Mouse (Mus musculus) heart, postnatal 36 days (tissue): ENCODE measurements at regions not wholly inside any gene's neighbourhood (a gene's known extent, or its start where the extent isn't known, plus 50 kb on each side); places are given as distances from the start of the nearest gene placed in this dataset.

Experiments
- DNase-seq, 2 experiments: peaks; one replicate each; pipeline ENCODE4 v3.0.0; 2021 to 2022
- intact Hi-C: fragments of 180-260 bp; cut with DNase I; formaldehyde crosslinking; loops from one replicate; pipeline ENCODE4 v1.15.1; 2025

DNA sequence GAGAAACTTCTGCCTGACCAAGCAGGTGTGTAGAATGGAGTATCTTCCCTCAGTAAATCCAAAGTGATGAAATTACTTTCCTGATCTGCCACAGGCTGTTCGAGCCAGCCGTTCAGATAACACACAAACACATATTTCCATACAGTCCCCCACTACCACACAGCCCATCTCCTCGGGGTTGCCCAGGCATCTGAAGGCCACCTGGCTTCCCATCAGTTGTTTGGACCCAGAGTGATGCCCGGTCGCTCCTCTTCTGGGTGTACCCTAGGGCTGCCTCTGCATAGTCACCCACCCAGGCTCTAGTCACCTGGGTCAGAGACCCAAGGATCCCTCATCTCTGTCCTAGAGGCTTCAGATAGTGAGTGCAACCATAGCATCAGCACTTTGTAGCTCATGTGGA, 107.9 kb downstream of the CK137956 start:
- DNase-seq = no peak
- intact Hi-C loops = no loop called here

GRCm38 (mm10) chr4:127861319-127862117, 109.2 kb downstream of the CK137956 start:
- intact Hi-C loops = no loop called here
- DNase-seq = no peak

GRCm38 (mm10) chr4:127860271-127860670, 110.5 kb downstream of the CK137956 start:
- DNase-seq = no peak
- intact Hi-C loops = no loop called here

DNA sequence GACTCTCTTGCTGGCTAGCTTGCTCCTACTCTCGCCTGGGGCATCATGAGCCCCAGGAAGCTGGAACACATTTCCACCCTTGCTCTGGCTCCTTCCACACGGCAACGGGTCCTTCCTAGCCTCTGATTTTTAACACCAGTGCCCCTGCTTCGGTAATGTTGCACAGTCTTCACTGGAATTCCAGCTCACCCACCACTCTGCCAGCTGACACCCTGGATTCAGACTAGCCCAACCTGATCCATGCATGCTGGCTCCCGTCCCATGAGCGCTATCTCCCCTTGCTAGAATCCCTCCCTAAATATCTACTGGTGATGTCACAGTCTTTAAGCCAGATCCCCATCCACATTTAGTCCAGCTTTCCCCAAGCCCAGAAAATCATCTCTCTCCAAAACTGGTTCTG, 111.2 kb downstream of the CK137956 start:
- intact Hi-C loops = no loop called here
- DNase-seq = no peak

DNA sequence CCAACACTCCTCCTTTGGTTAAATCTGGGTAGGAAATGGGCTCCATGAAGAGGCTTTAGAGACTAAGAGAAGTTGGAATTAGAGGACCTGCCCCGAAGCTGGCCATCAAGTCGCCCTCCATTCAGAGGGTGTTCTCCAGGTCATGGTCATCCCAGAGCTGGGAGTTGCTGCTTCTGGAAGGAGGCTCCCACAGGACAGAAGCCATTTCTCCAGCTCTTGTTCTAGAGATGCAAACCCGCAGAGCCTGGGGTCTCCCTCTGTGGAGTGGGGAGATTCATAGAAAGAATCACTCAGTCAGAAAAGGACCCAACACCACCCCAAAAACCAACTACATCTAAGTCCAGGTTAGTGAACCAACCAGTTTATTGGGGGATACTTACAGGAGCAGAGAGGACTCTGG, 112.2 kb downstream of the CK137956 start:
- intact Hi-C loops = no loop called here

DNA sequence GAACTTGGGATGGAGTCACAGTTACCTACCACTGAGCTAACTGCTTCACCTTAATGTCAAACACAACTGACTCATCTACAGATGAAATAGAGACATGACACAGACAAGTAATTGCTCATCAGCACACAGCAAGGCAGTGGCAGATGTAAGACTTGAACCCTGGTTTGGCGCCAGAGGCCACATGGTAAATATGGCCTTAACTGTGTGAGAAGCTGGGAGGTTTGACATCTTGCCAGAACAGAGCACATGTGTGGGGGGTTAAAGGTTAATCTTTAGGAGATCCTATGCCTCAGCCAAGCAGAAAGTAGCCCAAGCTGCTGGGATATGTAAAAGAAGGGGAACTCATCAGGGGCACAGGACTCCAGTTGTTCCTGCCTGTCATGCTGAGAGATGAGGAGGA, 114.9 kb downstream of the CK137956 start:
- DNase-seq = no peak
- intact Hi-C loops = no loop called here

More for the DNA sequence above, 112.2 kb downstream of the CK137956 start:
- no peak for DNase-seq

DNA sequence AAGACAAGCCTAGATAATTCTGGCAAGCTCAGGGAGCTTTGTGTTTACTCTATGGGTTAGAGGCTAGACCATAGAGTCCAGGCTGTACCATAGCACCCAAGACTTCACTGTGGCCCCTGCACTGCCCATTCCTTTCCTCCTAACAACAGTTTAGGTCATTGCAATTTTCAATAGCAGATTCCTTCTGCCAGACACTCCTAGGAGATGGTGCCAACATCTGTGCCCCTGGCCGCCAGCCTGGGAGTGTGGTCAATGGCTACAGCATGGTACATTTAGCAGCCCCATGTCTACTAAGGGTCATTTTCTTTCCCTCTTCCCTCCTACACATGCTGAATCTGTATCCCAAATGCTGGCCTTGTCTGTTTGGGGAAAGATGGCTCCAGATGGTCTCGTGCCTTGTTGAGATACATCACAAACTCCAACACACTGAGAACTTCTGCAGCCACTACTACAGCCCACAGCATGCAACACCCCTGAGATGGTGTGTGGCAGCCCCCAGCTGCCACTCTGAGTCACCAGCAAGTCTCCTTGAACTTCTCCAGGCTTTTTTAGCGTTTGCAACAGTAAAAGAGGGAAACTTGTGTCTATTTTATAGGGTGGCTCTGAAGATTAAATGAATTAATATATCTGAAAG, 115.9 kb downstream of the CK137956 start:
- intact Hi-C loops = no loop called here
- DNase-seq = no peak

- no peak for DNase-seq
- intact Hi-C loops = no loop called here
Observed at GRCm38 (mm10) chr4:127849306-127849705, 121.4 kb downstream of the CK137956 start.

DNA sequence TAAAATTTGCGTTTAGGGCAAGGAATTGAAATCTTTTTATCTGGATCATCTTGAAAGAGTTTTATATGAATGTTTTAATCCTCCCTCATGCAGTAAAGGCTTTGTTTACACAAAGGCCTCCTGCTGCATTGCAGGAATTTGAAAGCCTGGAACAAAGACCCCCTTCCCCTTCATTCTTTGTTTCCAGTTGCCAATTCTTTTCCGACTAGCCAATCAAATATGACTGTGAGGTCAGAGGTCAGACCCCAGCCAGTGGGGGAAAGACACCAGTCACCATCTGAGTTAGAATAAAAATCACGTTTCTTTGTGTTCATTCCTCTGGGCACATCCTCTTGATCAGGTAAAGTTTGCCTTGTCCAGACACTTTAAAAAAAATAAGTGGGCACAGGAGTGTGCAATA, 124.4 kb downstream of the CK137956 start:
- intact Hi-C loops = no loop called here

DNA sequence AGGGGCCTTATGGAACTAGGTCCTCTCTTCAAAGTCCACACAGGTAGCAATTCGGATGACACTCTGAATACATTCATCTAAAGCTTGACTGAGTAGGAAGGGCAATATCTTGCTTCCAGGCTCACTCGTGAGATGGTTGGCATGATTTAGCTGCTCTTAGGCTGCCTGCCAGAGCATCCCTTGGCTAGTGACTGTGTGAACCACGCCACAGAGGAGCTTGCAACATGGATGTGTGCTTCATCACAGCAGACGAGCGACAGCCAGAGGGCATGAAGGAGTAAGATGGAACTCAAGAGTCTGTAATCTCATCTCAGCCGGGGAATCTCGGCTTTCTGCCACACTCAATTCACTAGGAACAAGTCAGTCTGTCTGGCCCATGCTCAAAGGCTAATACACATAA, 127.3 kb downstream of the CK137956 start:
- no peak for DNase-seq
- intact Hi-C loops = no loop called here

More for the DNA sequence above, 124.4 kb downstream of the CK137956 start:
- no peak for DNase-seq

- no peak for DNase-seq
- intact Hi-C loops = no loop called here
Observed at GRCm38 (mm10) chr4:127833668-127834067, 137.1 kb downstream of the CK137956 start.

GRCm38 (mm10) chr4:127826988-127827387, 143.8 kb downstream of the CK137956 start:
- intact Hi-C loops = no loop called here
- DNase-seq = no peak

GRCm38 (mm10) chr4:127819501-127819900, 151.2 kb downstream of the CK137956 start:
- no peak for DNase-seq
- intact Hi-C loops = no loop called here

- intact Hi-C loops = no loop called here
- DNase-seq = no peak
Observed at GRCm38 (mm10) chr4:127819009-127819408, 151.7 kb downstream of the CK137956 start.

DNA sequence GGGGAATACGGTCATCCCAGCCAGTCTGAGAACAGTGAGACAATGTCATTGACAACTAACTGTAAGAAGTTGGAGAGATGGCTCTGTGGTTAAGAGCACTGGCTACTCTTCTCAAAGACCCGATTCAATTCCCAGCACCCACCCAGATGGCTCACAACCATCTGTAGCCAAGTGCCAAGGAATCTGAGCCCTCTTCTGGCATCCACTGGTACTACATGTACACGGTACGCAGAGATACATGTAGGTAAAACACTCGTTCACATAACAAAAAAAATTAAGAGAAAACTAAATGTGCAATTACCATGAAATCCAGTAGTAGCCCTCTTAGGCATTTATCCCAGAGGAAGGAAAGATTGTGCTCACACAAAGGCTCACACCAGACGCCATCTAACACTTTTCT, 156.1 kb downstream of the CK137956 start:
- DNase-seq = no peak
- intact Hi-C loops = no loop called here

GRCm38 (mm10) chr4:127812047-127812545, 158.7 kb downstream of the CK137956 start:
- DNase-seq = no peak
- intact Hi-C loops = no loop called here

DNA sequence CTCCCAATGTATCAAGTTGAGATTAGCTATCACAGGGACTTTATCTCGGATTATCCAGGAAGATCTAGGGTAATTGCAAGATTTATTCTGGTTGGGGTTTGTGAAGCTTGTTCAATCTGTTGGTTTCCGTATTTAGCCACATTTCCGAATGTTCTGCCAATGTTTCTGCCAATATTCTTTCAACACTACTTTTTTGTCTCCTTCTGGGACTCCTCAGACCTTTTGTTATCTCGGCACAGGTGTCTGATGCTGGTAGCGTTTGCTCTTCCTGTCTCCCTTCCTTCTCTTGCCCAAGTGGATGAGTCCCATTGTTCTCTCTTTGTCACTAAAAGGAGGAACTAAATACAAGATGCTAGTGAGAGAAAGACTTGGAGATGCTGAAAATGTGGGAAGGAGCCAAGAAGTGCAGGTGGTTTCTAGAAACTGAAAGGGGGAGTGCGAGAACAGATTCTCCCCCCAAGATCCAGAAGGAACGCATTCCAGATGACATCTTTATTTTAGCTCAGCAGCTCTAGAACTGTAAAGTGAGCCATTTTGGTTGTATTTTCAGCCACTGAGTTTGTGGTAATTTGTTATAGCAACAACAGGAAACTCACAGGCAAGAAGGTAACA, 159.7 kb downstream of the CK137956 start:
- DNase-seq = no peak
- intact Hi-C loops = no loop called here

DNA sequence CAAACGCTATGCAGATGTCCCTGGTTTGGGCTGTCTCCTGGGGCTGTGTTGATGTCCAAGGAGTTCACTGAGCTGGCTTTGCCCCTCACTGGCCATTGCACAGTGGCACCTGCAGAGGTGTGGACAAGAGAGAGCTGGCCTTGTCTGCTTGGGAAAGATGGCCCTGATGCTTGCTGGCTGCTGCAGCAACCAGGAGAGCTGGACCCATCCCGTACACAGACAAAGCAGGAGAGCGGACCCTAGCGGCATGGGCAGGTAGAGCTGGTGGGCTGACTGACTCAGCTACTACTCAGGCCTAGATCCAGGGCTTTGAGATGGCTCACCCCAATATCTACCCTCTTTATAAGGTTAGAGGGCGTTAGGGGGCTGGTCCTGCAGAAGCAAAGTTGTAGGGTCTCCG, 161.7 kb downstream of the CK137956 start:
- intact Hi-C loops = no loop called here

DNA sequence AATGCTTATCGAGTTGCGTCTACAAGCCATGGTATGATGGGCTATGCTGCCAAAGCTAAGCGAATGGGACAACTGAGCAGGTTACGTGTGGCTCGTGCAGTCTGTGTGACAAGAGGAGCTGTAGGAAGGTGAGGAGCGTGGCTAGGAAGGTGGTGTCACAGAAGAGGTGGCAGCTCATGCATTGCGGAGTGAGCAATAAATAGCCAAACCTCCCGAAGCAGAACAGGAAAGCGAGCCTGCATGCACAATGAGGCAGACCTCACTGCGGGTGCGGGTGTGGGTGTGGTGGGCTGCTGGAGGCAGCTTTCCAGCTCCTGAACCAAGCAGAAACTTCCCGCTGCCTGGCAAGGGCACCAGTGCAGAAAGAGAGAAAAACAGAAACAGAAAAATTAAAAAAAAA, 181.5 kb downstream of the CK137956 start:
- intact Hi-C loops = no loop called here
- DNase-seq = no peak

More for the DNA sequence above, 161.7 kb downstream of the CK137956 start:
- no peak for DNase-seq

DNA sequence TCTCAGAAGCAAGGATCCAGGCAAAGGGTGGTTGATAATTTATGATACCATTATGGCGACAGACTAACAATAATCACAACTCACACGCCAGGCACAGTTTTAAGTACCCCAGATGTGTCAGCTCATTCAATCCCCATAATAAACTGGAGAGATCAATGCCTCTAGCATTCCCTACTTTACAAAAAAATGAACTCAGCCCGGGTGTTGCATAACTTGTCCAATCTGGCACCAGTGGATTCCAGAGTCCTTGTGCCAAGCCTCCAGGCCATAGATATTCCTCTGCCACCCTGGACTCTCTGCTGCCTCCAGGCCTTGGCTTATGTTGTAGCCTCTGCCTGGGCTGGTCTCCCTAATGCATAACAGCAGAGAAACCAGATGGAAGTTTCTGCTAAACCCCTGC, 185.0 kb downstream of the CK137956 start:
- DNase-seq = no peak
- intact Hi-C loops = no loop called here

DNA sequence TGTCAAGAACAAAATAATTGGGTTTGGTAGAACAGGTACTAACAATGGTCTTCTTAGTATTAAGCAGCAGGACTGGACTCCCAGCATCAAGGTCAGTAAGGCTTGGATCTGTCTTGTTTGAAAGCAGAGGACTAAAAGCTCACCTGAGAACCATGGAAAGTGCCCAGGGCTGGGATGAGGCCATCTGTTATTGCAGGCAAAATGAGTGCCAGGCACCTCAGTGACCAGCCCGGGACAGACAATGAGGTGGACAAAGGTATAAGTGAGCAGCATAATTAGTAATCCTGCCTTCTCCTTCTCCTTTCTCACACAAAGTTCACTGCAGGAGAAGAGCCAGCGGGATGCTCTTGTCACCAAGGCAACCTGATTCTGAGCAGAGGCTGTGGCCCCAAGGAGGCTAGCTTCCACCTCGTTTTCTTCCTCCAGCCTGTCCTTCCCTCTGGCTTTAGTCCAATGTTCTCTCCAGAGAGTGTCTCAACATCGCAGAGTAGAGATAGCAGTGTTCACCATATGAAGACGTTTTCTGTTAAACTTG, 198.7 kb downstream of the CK137956 start:
- intact Hi-C loops = no loop called here

More for the DNA sequence above, 198.7 kb downstream of the CK137956 start:
- DNase-seq = no peak
